Comparison of ENCODE assay signal across 20 mouse cellular contexts in the genomic region with DNA sequence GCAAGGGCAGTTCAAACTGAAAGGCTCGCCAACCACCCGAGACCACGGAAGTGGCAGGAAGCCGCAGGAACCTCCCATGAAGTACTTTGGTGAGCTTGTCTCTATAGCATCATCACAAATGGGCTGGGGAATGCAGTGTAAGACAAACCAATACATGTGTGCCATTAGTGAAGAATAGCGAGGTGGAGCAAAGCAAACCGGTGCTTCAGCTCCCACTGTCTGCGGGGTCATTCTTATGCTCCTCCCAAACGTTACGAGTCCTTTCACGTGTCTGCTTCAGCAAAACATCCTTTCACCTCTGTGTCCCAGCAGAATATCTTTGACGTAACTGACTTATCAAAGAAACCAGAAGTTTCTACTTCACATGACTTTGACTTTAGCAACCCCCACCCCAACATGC. TPM values are rescaled to one million over a fixed set of nuclear protein-coding genes. Genes with fewer than 3 reads are reported as not detected.
"Had no signal": no experiment of that assay in that cellular context is flagged by ENCODE, and none has a peak within 500 bp of the region (broad histone marks: within the 10 kb centered on the region; RNA-seq: fewer than 3 reads in every experiment).

No protein-coding gene starts in this region.

- H3K4me1 ChIP-seq: neural tube, embryonic 12.5 days; stomach, embryonic 15.5 days had no signal

- H3K4me2 ChIP-seq: limb, embryonic 13.5 days; neural tube, embryonic 12.5 days; stomach, embryonic 15.5 days had no signal

- DNase-seq: kidney, adult 9 months; kidney, postnatal 36 days; layer of hippocampus, adult 9-11 months; left cerebral cortex, postnatal 4 days; lung, adult 18-20 months; lung, postnatal 4 days; midbrain, embryonic 14.5 days; retina, postnatal 1 day; right cerebral cortex, postnatal 4 days; spleen, adult 18-20 months; thymus, postnatal 36 days had no signal

- H3K9ac ChIP-seq: limb, embryonic 13.5 days; liver, embryonic 14.5 days; neural tube, embryonic 12.5 days; stomach, embryonic 15.5 days had no signal

- H3K4me3 ChIP-seq: limb, embryonic 13.5 days; midbrain, embryonic 10.5 days; myocyte; neural tube, embryonic 12.5 days; stomach, embryonic 15.5 days had no signal

- H3K27me3 ChIP-seq: limb, embryonic 13.5 days; neural tube, embryonic 12.5 days; stomach, embryonic 15.5 days had no signal

- H3K36me3 ChIP-seq: limb, embryonic 13.5 days; midbrain, embryonic 10.5 days; neural tube, embryonic 12.5 days; stomach, embryonic 15.5 days had no signal

- H3K9me3 ChIP-seq: limb, embryonic 13.5 days; midbrain, embryonic 10.5 days; neural tube, embryonic 12.5 days; stomach, embryonic 15.5 days had no signal

- H3K27ac ChIP-seq: kidney, postnatal 0 days; limb, embryonic 13.5 days; liver, embryonic 14.5 days; midbrain, embryonic 10.5 days; neural tube, embryonic 12.5 days; stomach, embryonic 15.5 days had no signal

RNA-seq across cellular contexts. Expression of gene Lefty2, which starts 23.5 kb away (rescaled TPM):
- total RNA-seq: liver, adult 2 months; megakaryocyte, adult 5-6 weeks had no signal
- polyA plus RNA-seq: liver, adult 2 months; liver, embryonic 14.5 days; midbrain, embryonic 10.5 days; myocyte; neural tube, embryonic 12.5 days; stomach, embryonic 15.5 days had no signal
